Mouse (Mus musculus): ENCODE data around the gene Efcc1.

DNA sequence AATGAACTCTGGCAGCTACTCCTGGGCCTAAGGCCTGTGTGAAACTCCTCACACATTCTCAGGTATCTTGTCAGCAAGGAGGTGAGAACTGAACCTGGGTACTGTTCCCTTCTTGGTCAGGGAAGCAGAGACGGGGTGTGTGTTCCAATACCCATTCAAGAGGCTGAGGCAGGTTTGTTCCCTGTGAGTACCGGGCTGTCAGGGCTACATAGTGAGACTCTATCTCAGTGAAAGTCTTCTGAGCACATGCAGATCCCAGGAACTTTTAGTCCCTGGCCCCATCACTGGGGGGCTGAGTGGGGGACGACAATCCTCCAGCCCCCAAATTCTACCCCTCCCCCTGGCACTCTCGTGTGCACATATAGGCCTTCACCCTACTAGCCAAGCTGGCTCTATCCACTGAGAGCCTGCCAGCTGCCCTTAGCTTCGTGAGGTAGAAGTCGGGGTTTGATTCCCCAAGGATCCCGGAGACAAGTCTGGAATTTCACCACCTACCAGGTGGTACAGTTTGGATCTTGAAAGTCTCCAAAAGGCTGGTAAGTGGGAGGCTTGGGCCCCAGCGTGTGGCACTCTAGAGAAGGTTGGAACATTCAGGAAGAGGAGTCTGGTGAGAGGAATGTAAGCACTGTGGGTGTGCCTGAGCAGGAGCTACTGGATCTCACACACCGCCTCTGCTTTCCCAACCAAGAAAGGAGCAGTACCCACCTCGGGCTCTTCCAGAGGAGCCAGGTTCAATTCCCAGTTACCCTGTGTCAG, 50.1 kb downstream of the Efcc1 start:
- TF ChIP-seq CTCF (IDR thresholded peaks at IDR 0.05; ENCODE audit: low read depth) (no peak), EP300 (IDR thresholded peaks at IDR 0.05; ENCODE audit: low read depth) (no peak)
